Mouse (Mus musculus) bone marrow, adult 2 months (tissue): ENCODE data around the gene Soat2.

Source experiments
- CTCF ChIP-seq: fragments of 200-500 bp; IDR thresholded peaks from 2 replicates; pipeline ENCODE4 v1.5.1; 2011; ENCODE audit warnings: low read length, control low read depth; ENCODE audit not compliant: control insufficient read depth, insufficient read depth
- POLR2A ChIP-seq: fragments of 200-500 bp; IDR thresholded peaks from 2 replicates; pipeline ENCODE4 v1.6.1; 2011; ENCODE audit warnings: low read depth, mild to moderate bottlenecking, control low read depth, low read length, borderline replicate concordance; ENCODE audit not compliant: control insufficient read depth

DNA sequence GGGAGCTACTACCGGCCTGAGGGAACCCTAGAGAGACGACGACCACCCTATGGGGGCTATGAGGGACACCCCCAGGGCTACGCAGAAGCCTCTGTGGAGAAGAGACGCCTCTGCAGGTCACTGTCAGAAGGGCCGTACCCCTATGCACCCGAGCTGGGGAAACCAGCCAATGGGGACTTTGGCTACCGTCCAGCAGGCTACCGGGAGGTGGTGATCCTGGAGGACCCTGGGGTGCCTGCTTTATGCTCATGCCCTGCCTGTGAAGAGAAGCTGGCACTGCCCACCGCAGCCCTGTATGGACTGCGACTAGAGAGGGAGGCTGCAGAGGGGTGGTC lies 38.9 kb upstream of the Soat2 start:
- TF ChIP-seq CTCF (no peak), POLR2A (no peak)
